Mouse (Mus musculus) stomach, postnatal 0 days (tissue): ENCODE data around the gene Cadps. TPM values are rescaled to one million over a fixed set of nuclear protein-coding genes. Genes with fewer than 3 reads are reported as not detected.

Source experiments
- ATAC-seq: fragments of 200-750 bp; cut with Nextera tagmentation; 2 replicates; pipeline ENCODE4 v1.8.0; 2017; ENCODE audit not compliant: low FRiP score, low TSS enrichment
- DNase-seq: peaks from one replicate; pipeline ENCODE4 v3.0.0-alpha.2; 2016; ENCODE audit warnings: low spot score
- H3K27ac ChIP-seq: fragments of 300-500 bp; sonication (generic); replicated peaks from 2 replicates; pipeline ENCODE4 v1.5.1; 2014; ENCODE audit warnings: mild to moderate bottlenecking, control low read depth
- H3K27me3 ChIP-seq: fragments of 300-500 bp; sonication (generic); 2 replicates; pipeline ENCODE4 v1.6.1; 2014; ENCODE audit warnings: low read length; ENCODE audit not compliant: control insufficient read depth, insufficient read depth
- H3K36me3 ChIP-seq: fragments of 300-500 bp; sonication (generic); 2 replicates; pipeline ENCODE4 v1.6.1; 2014; ENCODE audit warnings: low read length, mixed read lengths; ENCODE audit not compliant: control insufficient read depth, insufficient read depth
- H3K4me1 ChIP-seq: fragments of 300-500 bp; sonication (generic); replicated peaks from 2 replicates; pipeline ENCODE4 v1.6.1; 2014; ENCODE audit warnings: antibody characterized with exemption; ENCODE audit not compliant: control insufficient read depth, insufficient read depth
- H3K4me2 ChIP-seq: fragments of 300-500 bp; sonication (generic); replicated peaks from 2 replicates; pipeline ENCODE4 v1.6.1; 2014; ENCODE audit warnings: low read depth, mild to moderate bottlenecking, control low read depth, moderate library complexity
- H3K4me3 ChIP-seq: fragments of 300-500 bp; sonication (generic); 2 replicates; pipeline ENCODE4 v1.5.1; 2014; ENCODE audit warnings: low read depth, low read length, control low read depth
- H3K9ac ChIP-seq: fragments of 300-500 bp; sonication (generic); 2 replicates; pipeline ENCODE4 v1.6.1; 2014; ENCODE audit warnings: mild to moderate bottlenecking, low read length, control low read depth, mixed read lengths
- H3K9me3 ChIP-seq: fragments of 300-500 bp; sonication (generic); 2 replicates; pipeline ENCODE4 v1.6.1; 2016; ENCODE audit warnings: low read length; ENCODE audit not compliant: control insufficient read depth
- CTCF ChIP-seq: IDR thresholded peaks from 2 replicates; pipeline ENCODE4 v1.5.1; 2016; ENCODE audit warnings: antibody characterized with exemption, low read depth, mild to moderate bottlenecking, moderate library complexity
- EP300 ChIP-seq: optimal IDR thresholded peaks from 2 replicates; pipeline ENCODE3; 2016; ENCODE audit warnings: antibody characterized with exemption
- WGBS: fragments of 180-500 bp; shearing (Covaris S2); extraction: QIAGEN DNeasy Blood & Tissue Kit; methylation state at CpG from one replicate; pipeline ENCODE4 v1.1.7; 2014; 5-methylcytosine and 5-hydroxymethylcytosine counted together
- polyA plus RNA-seq: library from polyadenylated mRNA; unstranded; fragments of >200 nt; fragmentation: Nextera tagmentation; extraction: Ambion mirVana; gene quantifications from 2 replicates; pipeline ENCODE4 v1.2.1, GENCODE M21; 2015

Gene Cadps
- polyA plus RNA-seq, 1 experiment from 2014 or later = 1.5 TPM

DNA sequence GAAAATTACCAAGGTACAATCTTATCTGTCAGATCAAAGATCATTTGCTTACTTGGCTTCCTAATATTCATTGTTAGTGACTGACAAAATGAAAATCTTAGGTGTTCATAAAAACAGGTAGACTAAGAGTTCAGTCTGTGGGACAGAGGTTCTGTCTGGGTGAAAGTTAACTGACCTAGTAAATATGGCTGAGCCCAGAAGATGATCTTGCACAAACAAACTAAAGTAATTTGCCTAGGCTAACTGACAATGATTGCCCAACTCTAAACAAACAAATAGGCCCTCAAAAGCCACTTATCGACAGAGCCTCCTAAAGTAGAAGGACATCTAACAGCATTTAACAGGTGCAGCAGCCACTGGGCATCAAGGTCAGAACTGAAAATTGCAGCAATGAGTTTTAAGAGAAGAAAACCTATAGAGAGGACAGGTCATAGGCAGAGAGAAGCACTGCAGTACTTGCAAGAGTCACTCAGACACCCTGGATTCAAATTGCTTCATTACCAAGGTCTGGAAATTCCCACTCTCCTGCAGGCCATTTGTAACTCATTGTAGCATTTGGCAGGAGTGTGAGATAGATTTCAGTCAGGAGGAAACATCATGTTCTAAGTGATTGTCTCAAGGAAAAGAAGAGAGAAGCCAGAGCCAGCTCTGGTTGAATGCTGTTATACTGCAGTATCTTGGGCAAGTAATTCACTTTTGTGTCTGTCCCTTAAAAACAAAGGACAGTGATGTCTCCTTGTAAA lies 100.3 kb downstream of the Cadps start:
- Histone ChIP-seq H3K36me3 (no peaks in the 10 kb centered on the region), H3K4me3 (no peak overlapping the region), H3K4me1 (no peaks in the 10 kb centered on the region), H3K9me3 (no peaks in the 10 kb centered on the region), H3K27ac (no peak overlapping the region), H3K9ac (no peak overlapping the region), H3K27me3 (no peaks in the 10 kb centered on the region), H3K4me2 (no peak overlapping the region)
- ATAC-seq (no peak), DNase-seq (no peak)
- WGBS = 33% methylated on average over 1 of the region's 1 CpGs
- TF ChIP-seq EP300 = no peak
- TF ChIP-seq CTCF = no peak

DNA sequence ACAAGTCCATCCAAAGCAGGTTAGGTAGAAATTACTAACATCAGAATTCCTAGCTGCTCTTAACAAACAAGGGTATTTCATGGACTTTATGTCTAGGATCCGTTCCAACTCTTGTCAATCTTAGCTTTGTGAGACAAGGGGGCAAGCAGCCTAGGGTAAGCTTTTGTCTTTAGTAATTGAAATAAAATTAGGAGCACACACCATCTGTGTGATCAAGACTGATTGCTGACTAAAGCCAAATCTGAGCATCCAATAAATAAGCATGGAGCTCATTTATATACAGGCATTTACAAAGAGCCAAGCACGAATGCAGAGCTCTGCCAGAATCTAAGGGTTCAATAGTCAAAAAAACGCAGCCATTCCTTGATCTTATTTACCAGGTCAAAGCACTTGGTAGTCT lies 104.1 kb downstream of the Cadps start:
- DNase-seq (no peak), ATAC-seq (no peak)
- Histone ChIP-seq H3K27me3 (no peaks in the 10 kb centered on the region), H3K9ac (no peak overlapping the region), H3K4me2 (no peak overlapping the region), H3K4me1 (no peaks in the 10 kb centered on the region), H3K4me3 (no peak overlapping the region), H3K36me3 (no peaks in the 10 kb centered on the region), H3K27ac (no peak overlapping the region), H3K9me3 (no peaks in the 10 kb centered on the region)
- 62% methylated on average over 3 of the region's 3 CpGs for WGBS
- no peak for TF ChIP-seq EP300
- TF ChIP-seq CTCF = no peak

GRCm38 (mm10) chr14:12715906-12716659 lies 106.8 kb downstream of the Cadps start:
- Histone ChIP-seq H3K9me3 (no peaks in the 10 kb centered on the region), H3K4me3 (no peak overlapping the region), H3K27ac (no peak overlapping the region), H3K4me2 (no peak overlapping the region), H3K4me1 (no peaks in the 10 kb centered on the region), H3K36me3 (no peaks in the 10 kb centered on the region), H3K9ac (no peak overlapping the region), H3K27me3 (no peaks in the 10 kb centered on the region)
- ATAC-seq (peak; percentile 94), DNase-seq (peak; percentile 17)
- 40% methylated on average over 2 of the region's 2 CpGs for WGBS
- TF ChIP-seq CTCF (no peak), EP300 (no peak)

- TF ChIP-seq EP300 = no peak
- H3K9me3 ChIP-seq = no peaks in the 10 kb centered on the region
- no peak overlapping the region for H3K4me3 ChIP-seq
- no peaks in the 10 kb centered on the region for H3K36me3 ChIP-seq
- ATAC-seq (no peak), DNase-seq (no peak)
- no peaks in the 10 kb centered on the region for H3K4me1 ChIP-seq
- H3K27ac ChIP-seq = no peak overlapping the region
- no peaks in the 10 kb centered on the region for H3K27me3 ChIP-seq
- no peak overlapping the region for H3K9ac ChIP-seq
- WGBS = 78% methylated on average over 3 of the region's 3 CpGs
- no peak overlapping the region for H3K4me2 ChIP-seq
Measured at GRCm38 (mm10) chr14:12707395-12707794, 115.5 kb downstream of the Cadps start.

DNA sequence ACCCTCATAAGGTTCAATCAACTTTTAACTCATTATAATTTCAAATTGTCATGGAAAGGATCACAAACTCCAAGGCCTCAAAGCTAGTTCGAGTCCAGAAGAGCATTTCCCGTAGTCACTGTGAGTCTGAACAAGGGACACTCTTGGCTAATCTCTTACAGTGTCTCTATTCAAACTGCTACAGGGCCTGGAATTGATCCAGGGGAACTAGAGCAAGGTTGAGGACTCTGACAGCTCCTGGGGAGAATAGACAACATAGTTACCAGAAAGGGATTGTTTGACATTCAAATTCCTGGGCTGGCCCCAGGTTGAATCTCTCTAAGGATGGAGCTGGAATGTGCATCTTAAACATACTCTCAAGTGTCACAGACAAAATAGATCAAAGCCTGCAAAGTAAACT lies 118.4 kb downstream of the Cadps start:
- Histone ChIP-seq H3K27me3 (no peaks in the 10 kb centered on the region), H3K4me2 (no peak overlapping the region), H3K4me1 (no peaks in the 10 kb centered on the region), H3K27ac (no peak overlapping the region), H3K9me3 (no peaks in the 10 kb centered on the region), H3K9ac (no peak overlapping the region), H3K36me3 (no peaks in the 10 kb centered on the region), H3K4me3 (no peak overlapping the region)
- ATAC-seq (no peak), DNase-seq (no peak)
- TF ChIP-seq EP300 (no peak), CTCF (no peak)
- WGBS = 62% methylated on average over 2 of the region's 2 CpGs

- Histone ChIP-seq H3K4me1 (no peaks in the 10 kb centered on the region), H3K4me2 (no peak overlapping the region), H3K27ac (no peak overlapping the region), H3K9me3 (no peaks in the 10 kb centered on the region), H3K4me3 (no peak overlapping the region), H3K9ac (no peak overlapping the region), H3K27me3 (no peaks in the 10 kb centered on the region), H3K36me3 (no peaks in the 10 kb centered on the region)
- no peak for TF ChIP-seq EP300
- 45% methylated on average over 1 of the region's 1 CpGs for whole genome bisulfite sequencing
- no peak for DNase-seq
- no peak for ATAC-seq
Measured at GRCm38 (mm10) chr14:12690201-12690600, 132.7 kb downstream of the Cadps start.
